Mouse (Mus musculus): ENCODE measurements at regions not wholly inside any gene's neighbourhood (a gene's known extent, or its start where the extent isn't known, plus 50 kb on each side); places are given as distances from the start of the nearest gene placed in this dataset.

- no peak for DNase-seq (ENCODE audit: low spot score)
Observed at GRCm38 (mm10) chrX:99548284-99549019, 77.4 kb upstream of the Pja1 start.

- DNase-seq (ENCODE audit: low spot score), result no peak
Observed at GRCm38 (mm10) chrX:99544410-99544809, 73.3 kb upstream of the Pja1 start.

- no peak for DNase-seq (ENCODE audit: low spot score)
Observed at GRCm38 (mm10) chrX:99541916-99542315, 70.8 kb upstream of the Pja1 start.

GRCm38 (mm10) chrX:99540087-99540576, 69.1 kb upstream of the Pja1 start:
- no peak for DNase-seq (ENCODE audit: low spot score)

GRCm38 (mm10) chrX:99539684-99540083, 68.6 kb upstream of the Pja1 start:
- no peak for DNase-seq (ENCODE audit: low spot score)

- no peak for DNase-seq (ENCODE audit: low spot score)
Observed at GRCm38 (mm10) chrX:99537814-99538213, 66.7 kb upstream of the Pja1 start.

GRCm38 (mm10) chrX:99534922-99535321, 63.8 kb upstream of the Pja1 start:
- DNase-seq (ENCODE audit: low spot score), result no peak

GRCm38 (mm10) chrX:99531154-99531553, 60.1 kb upstream of the Pja1 start:
- DNase-seq (ENCODE audit: low spot score), result no peak

GRCm38 (mm10) chrX:99530511-99530910, 59.4 kb upstream of the Pja1 start:
- no peak for DNase-seq (ENCODE audit: low spot score)

- DNase-seq (ENCODE audit: low spot score), result no peak
Observed at GRCm38 (mm10) chrX:99523306-99523705, 52.2 kb upstream of the Pja1 start.

- DNase-seq (ENCODE audit: low spot score), result peak; percentile 85
Observed at GRCm38 (mm10) chrX:99522830-99523229, 51.8 kb upstream of the Pja1 start.

GRCm38 (mm10) chrX:99522289-99522688, 51.2 kb upstream of the Pja1 start:
- DNase-seq (ENCODE audit: low spot score), result peak; percentile 80

GRCm38 (mm10) chrX:99521866-99522265, 50.8 kb upstream of the Pja1 start:
- DNase-seq (ENCODE audit: low spot score), result no peak

Data from embryo, embryonic 10 days (tissue).